Mouse (Mus musculus): ENCODE data around the gene 6330403K07Rik.

- TF ChIP-seq CTCF (IDR thresholded peaks at IDR 0.05) (peak; percentile 70), POLR2A (IDR thresholded peaks at IDR 0.05; ENCODE audit: insufficient read depth, low read depth, low read length) (no peak), EP300 (IDR thresholded peaks at IDR 0.05; ENCODE audit: insufficient read depth, low read depth, low read length) (no peak)
Measured at GRCm38 (mm10) chr11:71052554-71052953, 19.2 kb upstream of the 6330403K07Rik start.
